Mouse (Mus musculus) liver, adult (tissue): ENCODE data around the gene Ly6g6c.
A peak's percentile ranks its signal among the peaks of the same experiment; 100 is the strongest.

ENCODE experiments used
- GATA4 ChIP-seq: IDR thresholded peaks from 2 replicates; pipeline ENCODE4 v1.6.1; 2014; ENCODE audit warnings: mild to moderate bottlenecking, low read length; ENCODE audit not compliant: insufficient replicate concordance

Gene Ly6g6c

GRCm38 (mm10) chr17:35064951-35065947 lies at the start of gene Ly6g6c:
Gene Ly6g6c, plus strand, starts transcription at chr17:35065388.
- no peak for TF ChIP-seq GATA4

GRCm38 (mm10) chr17:35016376-35016775 lies 48.8 kb upstream of the Ly6g6c start, which contains the start of gene Vwa7:
Gene Vwa7, plus strand, starts transcription at chr17:35016579.
- TF ChIP-seq GATA4 = no peak

GRCm38 (mm10) chr17:35016791-35017705 lies 48.1 kb upstream of the Ly6g6c start:
- no peak for TF ChIP-seq GATA4

DNA sequence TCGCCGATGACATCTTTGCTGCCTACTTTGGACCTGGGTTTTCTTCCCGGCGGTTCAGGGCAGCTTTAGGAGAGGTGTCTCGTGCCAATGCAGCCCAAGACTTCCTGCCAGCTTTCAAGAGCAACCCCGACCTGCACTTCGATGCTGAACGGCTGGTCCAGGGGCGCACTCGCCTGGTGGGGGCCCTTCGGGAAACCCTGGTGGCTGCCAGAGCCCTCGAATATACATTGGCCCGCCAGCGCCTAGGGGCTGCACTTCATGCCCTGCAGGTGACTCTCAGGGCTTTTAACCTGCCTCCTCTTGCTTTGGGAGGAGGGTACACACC lies 47.5 kb upstream of the Ly6g6c start:
- no peak for TF ChIP-seq GATA4

GRCm38 (mm10) chr17:35018171-35018570 lies 47.0 kb upstream of the Ly6g6c start:
- no peak for TF ChIP-seq GATA4

GRCm38 (mm10) chr17:35019894-35020293 lies 45.3 kb upstream of the Ly6g6c start:
- TF ChIP-seq GATA4 = no peak

DNA sequence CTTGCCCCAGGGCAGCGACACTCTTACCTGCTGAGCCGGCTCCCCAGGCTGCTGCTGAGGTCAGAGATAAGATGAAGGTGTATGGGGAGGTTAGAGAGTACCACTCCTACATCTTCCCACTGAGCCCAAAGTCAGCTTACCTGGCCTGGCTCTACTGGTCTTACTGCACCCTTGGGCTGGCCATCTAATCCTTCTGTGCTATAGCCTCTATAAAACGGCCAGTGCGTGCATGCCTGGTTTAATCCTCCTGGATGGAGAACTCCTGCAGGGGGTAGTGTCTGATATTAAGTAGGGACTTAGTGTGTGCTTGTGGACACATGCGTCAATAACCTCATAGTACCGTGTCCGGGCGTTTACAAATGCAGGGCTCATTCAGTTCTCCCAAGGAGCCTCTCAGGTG lies 44.6 kb upstream of the Ly6g6c start:
- TF ChIP-seq GATA4 = no peak

DNA sequence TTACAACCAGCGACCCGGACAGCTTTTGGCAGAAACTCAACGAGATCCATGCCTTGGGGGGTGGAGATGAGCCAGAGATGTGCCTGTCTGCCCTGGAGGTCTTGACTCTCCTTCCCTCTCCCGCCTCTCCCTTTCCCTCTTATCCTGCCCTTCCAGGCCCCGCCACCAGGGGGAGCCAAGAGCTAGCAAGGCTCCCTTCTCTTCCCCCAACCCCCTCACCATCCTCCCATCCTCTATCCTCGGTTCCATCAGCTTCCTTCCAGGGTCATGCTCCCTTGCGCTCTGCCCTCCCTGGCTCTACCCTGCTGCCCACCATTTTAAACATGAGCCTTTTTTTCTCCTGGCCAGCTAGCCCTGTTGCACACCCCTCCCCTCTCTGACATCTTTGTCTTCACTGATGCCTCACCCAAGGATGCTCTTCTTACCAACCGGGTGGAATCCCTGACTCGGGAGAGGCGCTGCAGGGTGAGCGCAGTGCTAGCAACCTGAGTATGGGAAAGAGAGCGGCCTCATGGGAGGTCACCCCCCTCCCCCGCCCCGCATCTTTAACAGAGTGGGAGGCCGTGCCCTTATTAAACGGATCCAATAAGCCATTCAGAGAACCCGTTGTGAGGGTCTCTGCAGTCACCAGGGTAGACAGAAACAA lies 43.9 kb upstream of the Ly6g6c start:
- peak; percentile 36; the same call in 1 of the 2 replicates for TF ChIP-seq GATA4

- TF ChIP-seq GATA4 = peak; percentile 100
Measured at GRCm38 (mm10) chr17:35021842-35022477, 43.2 kb upstream of the Ly6g6c start.

DNA sequence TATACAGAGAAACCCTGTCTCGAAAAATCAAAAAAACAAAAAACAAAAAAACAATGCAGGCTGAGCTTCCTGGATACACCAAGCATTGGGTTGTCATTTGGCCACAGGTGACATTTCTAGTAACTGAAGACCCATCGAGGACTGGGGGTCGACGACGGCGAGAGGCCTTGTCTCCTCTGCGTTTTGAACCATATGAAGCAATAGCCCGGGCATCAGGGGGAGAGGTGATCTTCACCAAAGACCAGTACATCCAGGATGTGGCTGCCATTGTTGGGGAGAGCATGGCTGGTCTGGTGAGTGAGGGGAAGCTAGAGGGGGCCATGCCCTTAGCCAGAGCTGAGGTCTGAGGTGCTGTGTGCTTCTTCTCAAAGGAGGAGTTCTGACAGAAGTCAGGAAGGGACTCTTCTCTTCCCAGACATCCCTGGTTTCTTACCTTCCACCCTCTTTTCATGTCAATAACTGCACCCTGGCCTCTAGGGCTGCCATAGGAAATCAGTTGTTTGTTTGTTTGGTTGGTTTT lies 42.6 kb upstream of the Ly6g6c start:
- TF ChIP-seq GATA4 = no peak

DNA sequence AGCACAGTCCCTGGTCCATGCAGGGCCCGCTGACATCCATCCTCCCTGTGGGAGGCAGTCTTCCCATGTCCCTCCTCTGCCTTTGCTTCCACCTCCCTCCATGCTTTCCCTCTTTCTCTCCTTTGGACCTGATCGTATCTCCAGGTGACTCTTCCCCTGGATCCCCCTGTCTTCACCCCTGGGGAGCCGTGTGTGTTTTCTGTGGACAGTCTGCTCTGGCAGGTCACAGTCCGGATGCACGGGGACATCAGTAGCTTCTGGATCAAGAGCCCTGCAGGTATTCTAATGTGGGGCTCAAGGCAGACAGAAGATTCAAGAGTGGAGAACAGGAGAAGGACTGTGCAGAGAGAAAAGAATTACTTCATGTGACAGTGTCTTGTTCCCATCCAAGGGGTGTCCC lies 42.0 kb upstream of the Ly6g6c start:
- TF ChIP-seq GATA4 = no peak

GRCm38 (mm10) chr17:35023756-35024155 lies 41.4 kb upstream of the Ly6g6c start:
- no peak for TF ChIP-seq GATA4

- TF ChIP-seq GATA4 = no peak
Measured at GRCm38 (mm10) chr17:35024261-35024660, 40.9 kb upstream of the Ly6g6c start.

DNA sequence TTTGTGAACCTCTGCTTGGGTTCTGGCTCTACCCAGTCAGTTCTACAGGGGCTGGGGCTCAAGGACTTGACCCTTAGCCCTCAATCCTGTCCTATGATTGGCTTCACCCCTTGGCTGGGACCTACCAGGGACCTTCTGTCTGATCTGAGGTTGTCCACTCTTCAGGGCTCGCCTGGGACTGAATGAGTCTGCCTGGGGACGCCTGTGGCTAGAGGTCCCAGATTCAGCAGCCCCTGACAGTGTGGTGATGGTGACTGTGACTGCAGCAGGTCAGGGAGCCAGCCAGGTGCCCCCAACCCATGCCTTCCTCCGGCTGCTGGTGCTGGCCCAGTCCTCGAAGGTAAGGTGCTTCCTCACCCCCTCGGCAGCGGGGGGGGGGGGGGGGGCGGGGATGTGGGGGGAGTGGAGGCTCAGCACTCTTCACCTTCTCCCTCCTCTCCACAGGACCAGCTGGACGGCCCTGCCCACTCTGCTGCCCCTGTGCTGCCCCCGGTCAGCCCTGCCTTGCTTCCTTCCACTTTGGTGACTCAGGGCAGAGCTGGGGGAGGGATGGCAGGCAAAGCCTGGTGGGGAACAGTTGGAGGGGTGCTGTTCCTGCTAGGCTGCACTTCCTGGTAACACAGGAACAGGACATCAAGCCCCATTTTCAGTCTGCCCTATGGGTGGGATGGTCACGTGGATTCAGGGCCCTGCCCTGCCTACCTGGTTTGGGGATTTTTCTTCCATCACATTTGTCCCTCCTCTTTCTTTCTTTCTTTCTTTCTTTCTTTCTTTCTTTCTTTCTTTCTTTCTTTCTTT lies 40.3 kb upstream of the Ly6g6c start:
- no peak for TF ChIP-seq GATA4

- no peak for TF ChIP-seq GATA4
Measured at GRCm38 (mm10) chr17:35026206-35026605, 39.0 kb upstream of the Ly6g6c start.
